Mouse (Mus musculus): ENCODE results near the gene Tfr2. TPM values are rescaled to one million over a fixed set of nuclear protein-coding genes. Genes with fewer than 3 reads are reported as not detected.

Tfr2 gene
- total and polyA plus RNA-seq, 3 experiments, result 96.2 to 112 TPM; not detected in 1

DNA sequence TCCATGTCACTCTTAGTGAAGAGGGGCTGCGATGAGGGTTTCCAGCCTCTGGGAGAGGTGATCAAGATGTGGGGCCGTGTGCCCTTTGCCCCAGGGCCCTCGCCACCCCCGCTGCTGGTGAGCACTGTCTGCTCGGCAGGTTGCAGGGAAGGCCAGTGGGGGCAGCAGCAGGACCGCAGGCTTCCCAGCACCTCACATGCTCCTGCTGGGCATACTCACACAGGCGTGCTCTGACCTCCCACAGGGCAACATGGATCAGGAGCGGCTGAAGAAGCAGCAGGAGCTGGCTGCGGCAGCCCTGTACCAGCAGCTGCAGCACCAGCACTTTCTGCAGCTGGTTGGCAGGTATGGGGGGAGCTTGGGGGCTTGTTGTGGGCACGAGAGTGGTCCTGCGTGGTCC is 46.9 kb upstream of the Tfr2 start:
- no peaks in the 10 kb centered on the region for H3K27me3 ChIP-seq (ENCODE audit: control insufficient read depth in 1 of 2, insufficient read depth in 2 of 2, low read length in 2 of 2)
- H3K9me3 ChIP-seq (replicated peaks; ENCODE audit: insufficient read depth, low read length), result no peaks in the 10 kb centered on the region
- no peak overlapping the region for H3K9ac ChIP-seq (ENCODE audit: control insufficient read depth, low read depth, low read length, poor library complexity, severe bottlenecking)
- no peaks in the 10 kb centered on the region for H3K79me2 ChIP-seq (ENCODE audit: control insufficient read depth, insufficient read depth, low read length, poor library complexity)
- DNase-seq (ENCODE audit: low read depth, low spot score), result no peak
- no peaks in the 10 kb centered on the region for H3K4me1 ChIP-seq (ENCODE audit: control insufficient read depth in 1 of 2, insufficient read depth in 2 of 2, low read length in 2 of 2)
- H3K27ac ChIP-seq (ENCODE audit: control insufficient read depth, low read depth, low read length), result no peak overlapping the region
- TF ChIP-seq ELF1 (IDR thresholded peaks at IDR 0.05; ENCODE audit: low read depth, low read length) (no peak), NELFE (IDR thresholded peaks at IDR 0.05; ENCODE audit: low read depth, low read length) (no peak), POLR2A (IDR thresholded peaks at IDR 0.05; ENCODE audit: control insufficient read depth in 1 of 2, insufficient read depth in 1 of 2, low read depth in 1 of 2, low read length in 2 of 2, poor library complexity in 1 of 2) (no peak), CHD1 (IDR thresholded peaks at IDR 0.05; ENCODE audit: low read depth, low read length) (no peak), RAD21 (IDR thresholded peaks at IDR 0.05; ENCODE audit: low read depth, low read length) (no peak)
- H3K4me3 ChIP-seq (ENCODE audit: control insufficient read depth in 1 of 2, insufficient read depth in 1 of 2, low read depth in 2 of 2, low read length in 2 of 2), result no peak overlapping the region
- H3K36me3 ChIP-seq (ENCODE audit: control insufficient read depth in 1 of 2, insufficient read depth in 2 of 2, low read length in 2 of 2), result peaks cover 0 to 6% of the 10 kb centered on the region in 2 experiments; a peak in 2 of 4 replicates

DNA sequence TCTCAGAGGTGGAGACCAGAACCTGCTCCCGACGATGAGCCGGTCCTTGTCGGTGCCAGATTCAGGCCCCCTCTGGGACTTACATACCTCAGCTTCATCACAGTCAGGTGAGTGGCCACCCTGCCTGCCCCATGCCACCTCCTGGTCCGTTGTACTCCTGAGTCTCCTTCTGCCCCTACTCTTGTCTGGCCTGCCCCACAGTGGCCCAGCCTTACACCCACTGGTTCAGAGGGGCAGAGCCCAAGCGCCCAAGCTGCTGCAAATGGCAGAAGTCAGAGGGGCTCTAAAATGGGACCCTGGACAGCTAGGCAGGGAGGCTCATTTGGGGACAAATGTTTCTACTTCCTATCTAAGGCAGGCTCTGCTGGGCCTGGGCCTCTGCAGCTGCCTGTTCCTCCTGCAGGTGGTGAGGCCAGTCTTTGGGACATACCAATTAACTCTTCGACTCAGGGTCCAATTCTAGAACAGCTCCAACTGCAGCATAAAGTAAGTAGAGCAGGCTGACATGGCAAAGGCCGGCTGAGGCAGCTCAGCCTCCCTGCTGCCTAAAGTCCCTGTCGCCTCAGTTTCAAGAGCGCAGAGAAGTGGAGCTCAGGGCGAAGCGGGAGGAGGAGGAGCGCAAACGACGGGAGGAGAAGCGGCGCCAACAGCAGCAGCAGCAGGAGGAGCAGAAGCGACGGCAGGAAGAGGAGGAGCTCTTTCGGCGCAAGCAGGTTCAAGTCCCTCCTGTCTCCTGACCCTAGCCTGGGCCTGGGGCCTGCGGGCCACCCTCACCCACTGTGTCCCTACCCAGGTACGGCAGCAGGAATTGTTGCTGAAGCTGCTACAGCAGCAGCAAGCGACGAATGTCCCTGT is 46.0 kb upstream of the Tfr2 start:
- Histone ChIP-seq H3K27ac (ENCODE audit: control insufficient read depth, low read depth, low read length) (no peak overlapping the region), H3K79me2 (ENCODE audit: control insufficient read depth, insufficient read depth, low read length, poor library complexity) (no peaks in the 10 kb centered on the region), H3K9ac (ENCODE audit: control insufficient read depth, low read depth, low read length, poor library complexity, severe bottlenecking) (no peak overlapping the region), H3K36me3 (ENCODE audit: control insufficient read depth in 1 of 2, insufficient read depth in 2 of 2, low read length in 2 of 2) (peaks cover 0 to 6% of the 10 kb centered on the region in 2 experiments; a peak in 3 of 4 replicates), H3K4me3 (ENCODE audit: control insufficient read depth in 1 of 2, insufficient read depth in 1 of 2, low read depth in 2 of 2, low read length in 2 of 2) (no peak overlapping the region), H3K9me3 (replicated peaks; ENCODE audit: insufficient read depth, low read length) (no peaks in the 10 kb centered on the region), H3K27me3 (ENCODE audit: control insufficient read depth in 1 of 2, insufficient read depth in 2 of 2, low read length in 2 of 2) (no peaks in the 10 kb centered on the region), H3K4me1 (ENCODE audit: control insufficient read depth in 1 of 2, insufficient read depth in 2 of 2, low read length in 2 of 2) (no peaks in the 10 kb centered on the region)
- no peak for TF ChIP-seq CHD1 (IDR thresholded peaks at IDR 0.05; ENCODE audit: low read depth, low read length)
- no peak for TF ChIP-seq SMC3 (IDR thresholded peaks at IDR 0.05; ENCODE audit: low read depth, low read length)
- no peak for TF ChIP-seq ZKSCAN1 (IDR thresholded peaks at IDR 0.05; ENCODE audit: low read depth, low read length)
- no peak for TF ChIP-seq EP300 (IDR thresholded peaks at IDR 0.05; ENCODE audit: low read depth in 1 of 2, low read length in 2 of 2)
- TF ChIP-seq MYB (IDR thresholded peaks at IDR 0.05; ENCODE audit: low read depth, low read length), result no peak
- no peak for TF ChIP-seq ZMIZ1 (IDR thresholded peaks at IDR 0.05; ENCODE audit: low read depth, low read length)
- TF ChIP-seq NELFE (IDR thresholded peaks at IDR 0.05; ENCODE audit: low read depth, low read length), result no peak
- no peak for TF ChIP-seq NRF1 (IDR thresholded peaks at IDR 0.05; ENCODE audit: insufficient read depth, low read depth, low read length, poor library complexity, severe bottlenecking)
- TF ChIP-seq GATA1 (IDR thresholded peaks at IDR 0.05; ENCODE audit: low read depth, low read length), result no peak
- no peak for TF ChIP-seq MEF2A (IDR thresholded peaks at IDR 0.05; ENCODE audit: extremely low read depth, insufficient replicate concordance, low read depth, low read length, poor library complexity, severe bottlenecking)
- TF ChIP-seq ZNF384 (IDR thresholded peaks at IDR 0.05; ENCODE audit: low read depth, low read length), result no peak
- no peak for DNase-seq (ENCODE audit: low read depth, low spot score)

Data from MEL (cell line).